Mouse (Mus musculus): ENCODE results near the gene Hmg20a.

Hmg20a gene

GRCm38 (mm10) chr9:56533916-56534315, 115.5 kb downstream of the Hmg20a start:
- DNase-seq = no peak

- no peak for DNase-seq
These were observed 116.3 kb downstream of the Hmg20a start for GRCm38 (mm10) chr9:56534727-56535126.

- no peak for DNase-seq
These were observed 117.0 kb downstream of the Hmg20a start for GRCm38 (mm10) chr9:56535361-56535760.

- DNase-seq = no peak
These were observed 121.6 kb downstream of the Hmg20a start for GRCm38 (mm10) chr9:56540051-56540450.

- no peak for DNase-seq
These were observed 126.5 kb downstream of the Hmg20a start for GRCm38 (mm10) chr9:56544687-56545475.
